Mouse (Mus musculus) adrenal gland, postnatal 0 days (tissue): Measurements from ENCODE around the gene 5730596B20Rik. TPM values are rescaled to one million over a fixed set of nuclear protein-coding genes. Genes with fewer than 3 reads are reported as not detected.

Experiments
- microRNA-seq: library from miRNA; unstranded; fragments of <30 nt; microRNA quantifications from one replicate; pipeline ENCODE4, GENCODE M21; 2016; ENCODE audit warnings: borderline replicate concordance; ENCODE audit not compliant: insufficient number of aligned reads
- polyA plus RNA-seq: library from polyadenylated mRNA; unstranded; fragments of >200 nt; fragmentation: Nextera tagmentation; extraction: Ambion mirVana; gene quantifications from 2 replicates; pipeline ENCODE4 v1.2.1, GENCODE M21; 2015

The 5730596B20Rik gene
- 0.47 and 0.52 TPM in 2 replicates for polyA plus RNA-seq

GRCm38 (mm10) chr6:52177061-52177735 is at the start of gene 5730596B20Rik:
5730596B20Rik (plus strand) TSS chr6:52177498.

GRCm38 (mm10) chr6:52158276-52159051 is 18.8 kb upstream of the 5730596B20Rik start, which contains the start of gene Hoxa1:
Hoxa1 (minus strand) TSS chr6:52158317.

GRCm38 (mm10) chr6:52164626-52165440 is 12.5 kb upstream of the 5730596B20Rik start, which contains the start of gene Hoxa2:
Hoxa2 (minus strand) TSS chr6:52164831.

GRCm38 (mm10) chr6:52190906-52191810 is 13.9 kb downstream of the 5730596B20Rik start, which contains the start of gene Hoxa4:
Hoxa4 (minus strand) TSS chr6:52191753.

GRCm38 (mm10) chr6:52204050-52204752 is 26.9 kb downstream of the 5730596B20Rik start, which contains the start of gene Hoxa5:
Hoxa5 (minus strand) TSS chr6:52204587.

GRCm38 (mm10) chr6:52208072-52208867 is 31.0 kb downstream of the 5730596B20Rik start, which contains the start of gene Hoxa6:
Hoxa6 (minus strand) TSS chr6:52208722.

GRCm38 (mm10) chr6:52213119-52213986 is 36.1 kb downstream of the 5730596B20Rik start, which contains the start of the genes Hoxa3 and Gm28308:
Hoxa3 (minus strand) TSS chr6:52213336.
Gm28308 (minus strand) TSS chr6:52213339.

GRCm38 (mm10) chr6:52221337-52221992 is 44.2 kb downstream of the 5730596B20Rik start, which contains the start of gene Hoxa7:
Hoxa7 (minus strand) TSS chr6:52221854.

Small RNA genes lying within 50 kb of the gene (microRNA-seq; reads per million reads assigned to microRNA genes)
- gene Mir196b = 1,167 reads per million, percentile 78 among the genes with 10 or more reads in this experiment

Other genes with a start within 250 kb of the 5730596B20Rik start
- 37.2 and 53.8 TPM in 2 replicates for gene Skap2, start 164.9 kb upstream of the 5730596B20Rik start, polyA plus RNA-seq
- gene Hoxa1, start 19.2 kb upstream of the 5730596B20Rik start, polyA plus RNA-seq = 0.60 and 0.86 TPM in 2 replicates
- 2.3 and 3.6 TPM in 2 replicates for gene Hoxa2, start 12.7 kb upstream of the 5730596B20Rik start, polyA plus RNA-seq
- 1.1 and 1.4 TPM in 2 replicates for gene Hoxa4, start 14.3 kb downstream of the 5730596B20Rik start, polyA plus RNA-seq
- 7.5 and 7.7 TPM in 2 replicates for gene Hoxa5, start 27.1 kb downstream of the 5730596B20Rik start, polyA plus RNA-seq
- gene Hoxa6, start 31.2 kb downstream of the 5730596B20Rik start, polyA plus RNA-seq = 1.6 and 1.7 TPM in 2 replicates
- 2.4 and 2.9 TPM in 2 replicates for gene Hoxa3, start 35.8 kb downstream of the 5730596B20Rik start, polyA plus RNA-seq
- gene Gm28308, start 35.8 kb downstream of the 5730596B20Rik start, polyA plus RNA-seq = 0.44 and 0.66 TPM in 2 replicates
- 20.9 and 22.7 TPM in 2 replicates for gene Hoxa7, start 44.4 kb downstream of the 5730596B20Rik start, polyA plus RNA-seq
- 1.4 and 4.8 TPM in 2 replicates for gene Hoxa9, start 53.6 kb downstream of the 5730596B20Rik start, polyA plus RNA-seq
- 2.3 and 8.7 TPM in 2 replicates for gene Hoxa10, start 63.4 kb downstream of the 5730596B20Rik start, polyA plus RNA-seq
- gene Hoxa11, start 68.3 kb downstream of the 5730596B20Rik start, polyA plus RNA-seq = 0.17 and 1.6 TPM in 2 replicates
- gene Hoxa13, start 83.4 kb downstream of the 5730596B20Rik start, polyA plus RNA-seq = not detected in 2 replicates
- not detected in 2 replicates for gene Evx1, start 136.0 kb downstream of the 5730596B20Rik start, polyA plus RNA-seq